Mouse (Mus musculus): ENCODE measurements at regions not wholly inside any gene's neighbourhood (a gene's known extent, or its start where the extent isn't known, plus 50 kb on each side); places are given as distances from the start of the nearest gene placed in this dataset.

DNA sequence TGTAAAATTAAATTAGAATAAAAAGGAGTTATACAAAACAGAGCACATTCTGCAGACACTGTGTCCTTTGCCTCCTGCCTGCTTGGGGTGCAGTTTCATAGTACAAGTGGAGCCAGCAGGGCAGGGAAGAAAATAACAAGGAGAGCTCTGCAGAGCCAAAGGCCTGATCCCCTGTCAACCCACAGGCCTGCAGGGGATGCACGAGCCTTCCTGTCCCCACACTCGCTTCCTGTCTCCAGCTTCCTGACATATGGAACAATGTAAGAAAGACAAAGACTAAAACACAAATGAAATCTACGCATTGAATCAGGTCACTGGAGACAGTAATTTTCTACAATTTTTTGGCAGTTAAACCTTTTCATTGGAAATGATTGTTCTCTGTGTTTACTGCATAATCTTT is 861.8 kb downstream of the Efnb2 start:
- Histone ChIP-seq H3K9ac (replicated peaks) (no peak overlapping the region), H3K27me3 (ENCODE audit: control insufficient read depth, insufficient read depth, low read length) (no peaks in the 10 kb centered on the region), H3K4me2 (ENCODE audit: low read depth) (no peak overlapping the region), H3K4me3 (ENCODE audit: insufficient read depth in 1 of 2, low read depth in 2 of 2, low read length in 2 of 2) (no peak overlapping the region), H3K27ac (no peak overlapping the region), H3K9me3 (ENCODE audit: control insufficient read depth, low read length) (no peaks in the 10 kb centered on the region), H3K36me3 (replicated peaks; ENCODE audit: control insufficient read depth, insufficient read depth, low read depth) (no peaks in the 10 kb centered on the region), H3K4me1 (replicated peaks; ENCODE audit: control insufficient read depth in 2 of 2, insufficient read depth in 2 of 2, low read length in 1 of 2) (no peaks in the 10 kb centered on the region)
- DNase-seq (ENCODE audit: low read depth in 3 of 3, low spot score in 3 of 3): no peak
- TF ChIP-seq EP300 (IDR thresholded peaks at IDR 0.05; ENCODE audit: low read depth) (no peak), CTCF (IDR thresholded peaks at IDR 0.05; ENCODE audit: low read depth) (no peak)
- 31% methylated on average over 3 of the region's 3 CpGs for WGBS (ENCODE audit: insufficient replicate concordance)
- no peak for ATAC-seq (ENCODE audit: insufficient read depth)

DNA sequence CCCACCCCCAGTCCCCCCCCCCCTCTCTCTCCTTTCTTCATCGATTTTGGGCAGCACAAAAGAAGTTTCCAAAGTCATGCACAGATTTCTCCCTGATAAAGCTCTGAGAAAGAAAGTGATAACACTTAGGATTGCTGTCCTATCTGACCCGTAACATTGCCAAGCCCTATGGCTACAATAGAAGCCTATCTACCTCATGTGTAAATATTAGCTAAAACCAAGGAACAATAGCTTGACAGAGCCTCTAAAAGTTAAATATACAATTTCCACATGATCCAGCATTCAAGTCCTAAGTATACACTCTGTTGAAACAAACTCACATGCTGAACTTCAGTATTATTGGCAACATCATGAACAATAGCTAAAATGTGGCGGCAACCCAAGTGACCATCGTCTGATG is 864.9 kb downstream of the Efnb2 start:
- Histone ChIP-seq H3K4me2 (ENCODE audit: low read depth) (no peak overlapping the region), H3K36me3 (replicated peaks; ENCODE audit: control insufficient read depth, insufficient read depth, low read depth) (no peaks in the 10 kb centered on the region), H3K9me3 (ENCODE audit: control insufficient read depth, low read length) (no peaks in the 10 kb centered on the region), H3K27ac (no peak overlapping the region), H3K27me3 (ENCODE audit: control insufficient read depth, insufficient read depth, low read length) (no peaks in the 10 kb centered on the region), H3K4me1 (replicated peaks; ENCODE audit: control insufficient read depth in 2 of 2, insufficient read depth in 2 of 2, low read length in 1 of 2) (no peaks in the 10 kb centered on the region), H3K4me3 (ENCODE audit: insufficient read depth in 1 of 2, low read depth in 2 of 2, low read length in 2 of 2) (no peak overlapping the region), H3K9ac (replicated peaks) (no peak overlapping the region)
- TF ChIP-seq CTCF (IDR thresholded peaks at IDR 0.05; ENCODE audit: low read depth): no peak
- no peak for DNase-seq (ENCODE audit: low read depth in 3 of 3, low spot score in 3 of 3)
- WGBS (ENCODE audit: insufficient replicate concordance): 52% methylated on average over 4 of the region's 4 CpGs
- ATAC-seq (ENCODE audit: insufficient read depth): no peak

DNA sequence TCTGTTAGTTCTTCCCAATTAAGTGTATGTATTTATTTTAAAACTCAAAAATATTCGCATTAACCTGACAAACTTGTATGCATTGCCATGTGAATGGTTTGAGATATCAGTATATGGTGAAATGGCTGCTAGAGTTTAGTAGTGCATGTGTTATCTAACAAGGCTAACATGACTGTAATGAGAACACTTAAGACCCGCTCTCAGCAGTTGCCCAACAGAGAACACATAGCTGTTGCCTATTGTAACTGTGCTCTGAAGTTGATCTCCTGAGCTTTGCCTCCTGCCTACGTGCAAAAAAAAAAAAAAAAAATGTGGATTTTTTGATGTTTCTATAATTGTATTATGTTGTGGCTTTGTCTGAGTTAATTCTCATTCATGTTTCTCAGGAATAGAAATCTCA is 897.2 kb downstream of the Efnb2 start:
- DNase-seq (ENCODE audit: low read depth in 3 of 3, low spot score in 3 of 3): no peak
- no peak overlapping the region for H3K4me3 ChIP-seq (ENCODE audit: insufficient read depth in 1 of 2, low read depth in 2 of 2, low read length in 2 of 2)
- WGBS (ENCODE audit: insufficient replicate concordance): 51% methylated on average over 3 of the region's 3 CpGs
- no peak overlapping the region for H3K4me2 ChIP-seq (ENCODE audit: low read depth)
- H3K27me3 ChIP-seq (ENCODE audit: control insufficient read depth, insufficient read depth, low read length): no peaks in the 10 kb centered on the region
- ATAC-seq (ENCODE audit: insufficient read depth): no peak
- H3K9ac ChIP-seq (replicated peaks): no peak overlapping the region
- TF ChIP-seq EP300 (IDR thresholded peaks at IDR 0.05; ENCODE audit: low read depth): no peak
- no peak for TF ChIP-seq CTCF (IDR thresholded peaks at IDR 0.05; ENCODE audit: low read depth)
- no peak overlapping the region for H3K27ac ChIP-seq
- no peaks in the 10 kb centered on the region for H3K9me3 ChIP-seq (ENCODE audit: control insufficient read depth, low read length)
- no peaks in the 10 kb centered on the region for H3K4me1 ChIP-seq (replicated peaks; ENCODE audit: control insufficient read depth in 2 of 2, insufficient read depth in 2 of 2, low read length in 1 of 2)
- H3K36me3 ChIP-seq (replicated peaks; ENCODE audit: control insufficient read depth, insufficient read depth, low read depth): no peaks in the 10 kb centered on the region

DNA sequence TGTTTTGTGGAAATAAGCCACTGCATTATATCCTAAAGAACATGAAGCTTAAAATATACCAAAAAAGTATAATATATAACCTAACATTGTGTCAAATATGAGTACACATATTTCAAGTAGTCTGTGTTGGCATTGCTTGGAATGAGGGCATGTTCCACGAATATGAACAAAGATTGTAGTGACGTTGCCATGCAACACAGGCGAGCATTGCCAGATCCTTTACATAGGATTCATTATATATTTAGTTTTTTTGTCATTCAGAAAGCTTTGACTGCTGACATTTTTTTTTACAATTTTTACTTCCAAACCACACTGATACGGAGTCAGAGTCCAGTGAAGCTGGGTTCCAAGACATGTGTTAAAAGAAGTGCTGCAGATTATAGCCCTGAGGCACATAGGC is 900.1 kb downstream of the Efnb2 start:
- WGBS (ENCODE audit: insufficient replicate concordance): 58% methylated on average over 4 of the region's 4 CpGs
- H3K4me1 ChIP-seq (replicated peaks; ENCODE audit: control insufficient read depth in 2 of 2, insufficient read depth in 2 of 2, low read length in 1 of 2): no peaks in the 10 kb centered on the region
- TF ChIP-seq CTCF (IDR thresholded peaks at IDR 0.05; ENCODE audit: low read depth) (no peak), EP300 (IDR thresholded peaks at IDR 0.05; ENCODE audit: low read depth) (no peak)
- no peak overlapping the region for H3K27ac ChIP-seq
- ATAC-seq (ENCODE audit: insufficient read depth) (no peak), DNase-seq (ENCODE audit: low read depth in 3 of 3, low spot score in 3 of 3) (no peak)
- H3K4me3 ChIP-seq (ENCODE audit: insufficient read depth in 1 of 2, low read depth in 2 of 2, low read length in 2 of 2): no peak overlapping the region
- no peaks in the 10 kb centered on the region for H3K9me3 ChIP-seq (ENCODE audit: control insufficient read depth, low read length)
- no peak overlapping the region for H3K9ac ChIP-seq (replicated peaks)
- no peaks in the 10 kb centered on the region for H3K27me3 ChIP-seq (ENCODE audit: control insufficient read depth, insufficient read depth, low read length)
- H3K4me2 ChIP-seq (ENCODE audit: low read depth): no peak overlapping the region
- H3K36me3 ChIP-seq (replicated peaks; ENCODE audit: control insufficient read depth, insufficient read depth, low read depth): no peaks in the 10 kb centered on the region

DNA sequence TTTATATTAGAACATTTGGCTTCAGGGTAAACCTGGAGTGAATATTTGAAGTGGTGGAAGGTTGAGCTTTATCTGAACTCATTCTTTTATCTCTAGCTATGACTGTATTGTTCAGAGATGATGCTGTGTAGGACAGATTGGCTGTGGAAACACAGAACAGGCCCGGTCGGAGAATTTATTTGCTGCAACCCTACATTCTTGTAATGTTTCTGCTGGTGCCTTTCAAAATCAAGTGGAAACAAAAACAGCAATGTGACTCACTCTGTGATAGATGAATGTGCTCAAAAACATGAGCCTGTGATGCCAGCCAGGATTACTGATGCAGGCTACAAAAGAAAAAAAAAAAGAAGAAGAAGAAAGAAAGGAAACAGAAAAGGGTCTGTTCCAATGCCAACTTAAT is 928.3 kb downstream of the Efnb2 start:
- ATAC-seq (ENCODE audit: insufficient read depth) (no peak), DNase-seq (ENCODE audit: low read depth in 3 of 3, low spot score in 3 of 3) (no peak)
- no peak overlapping the region for H3K4me2 ChIP-seq (ENCODE audit: low read depth)
- no peak overlapping the region for H3K9ac ChIP-seq (replicated peaks)
- no peaks in the 10 kb centered on the region for H3K36me3 ChIP-seq (replicated peaks; ENCODE audit: control insufficient read depth, insufficient read depth, low read depth)
- TF ChIP-seq EP300 (IDR thresholded peaks at IDR 0.05; ENCODE audit: low read depth): no peak
- no peak for TF ChIP-seq CTCF (IDR thresholded peaks at IDR 0.05; ENCODE audit: low read depth)
- H3K9me3 ChIP-seq (ENCODE audit: control insufficient read depth, low read length): no peaks in the 10 kb centered on the region
- no peak overlapping the region for H3K27ac ChIP-seq
- no peaks in the 10 kb centered on the region for H3K4me1 ChIP-seq (replicated peaks; ENCODE audit: control insufficient read depth in 2 of 2, insufficient read depth in 2 of 2, low read length in 1 of 2)
- H3K27me3 ChIP-seq (ENCODE audit: control insufficient read depth, insufficient read depth, low read length): no peaks in the 10 kb centered on the region
- H3K4me3 ChIP-seq (ENCODE audit: insufficient read depth in 1 of 2, low read depth in 2 of 2, low read length in 2 of 2): no peak overlapping the region
- 63% methylated on average over 2 of the region's 2 CpGs for WGBS (ENCODE audit: insufficient replicate concordance)

DNA sequence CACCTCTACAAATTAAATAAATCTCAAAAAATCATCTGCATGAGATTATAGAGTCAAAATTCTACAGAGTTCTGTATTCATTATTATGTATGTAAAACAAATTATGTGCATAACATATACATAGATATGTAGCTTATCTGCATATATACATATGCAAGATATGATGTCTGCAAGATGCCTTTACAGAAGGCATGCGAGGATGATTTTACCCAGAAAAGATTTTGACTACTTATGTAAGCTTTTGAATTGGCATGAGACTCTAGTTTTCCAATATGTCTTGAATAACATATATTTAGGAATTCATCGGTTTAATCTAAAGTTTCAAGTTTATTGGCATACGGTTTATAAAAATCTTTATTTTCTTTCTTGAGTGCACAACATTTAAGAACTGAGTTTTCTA is 939.2 kb downstream of the Efnb2 start:
- TF ChIP-seq CTCF (IDR thresholded peaks at IDR 0.05; ENCODE audit: low read depth) (no peak), EP300 (IDR thresholded peaks at IDR 0.05; ENCODE audit: low read depth) (no peak)
- H3K9me3 ChIP-seq (ENCODE audit: control insufficient read depth, low read length): no peaks in the 10 kb centered on the region
- WGBS (ENCODE audit: insufficient replicate concordance): 69% methylated on average over 3 of the region's 3 CpGs

More for the DNA sequence above, 939.2 kb downstream of the Efnb2 start:
- H3K4me3 ChIP-seq (ENCODE audit: insufficient read depth in 1 of 2, low read depth in 2 of 2, low read length in 2 of 2): no peak overlapping the region
- no peaks in the 10 kb centered on the region for H3K4me1 ChIP-seq (replicated peaks; ENCODE audit: control insufficient read depth in 2 of 2, insufficient read depth in 2 of 2, low read length in 1 of 2)
- H3K9ac ChIP-seq (replicated peaks): no peak overlapping the region
- no peak overlapping the region for H3K27ac ChIP-seq
- no peak for DNase-seq (ENCODE audit: low read depth in 3 of 3, low spot score in 3 of 3)
- no peaks in the 10 kb centered on the region for H3K27me3 ChIP-seq (ENCODE audit: control insufficient read depth, insufficient read depth, low read length)
- ATAC-seq (ENCODE audit: insufficient read depth): no peak
- no peak overlapping the region for H3K4me2 ChIP-seq (ENCODE audit: low read depth)
- no peaks in the 10 kb centered on the region for H3K36me3 ChIP-seq (replicated peaks; ENCODE audit: control insufficient read depth, insufficient read depth, low read depth)

All from liver, embryonic 14.5 days (tissue).